Mouse (Mus musculus) leukemia stem cell, adult 10-12 weeks (primary cell): ENCODE measurements around the gene C87436. TPM values are rescaled to one million over a fixed set of nuclear protein-coding genes. Genes with fewer than 3 reads are reported as not detected.

ENCODE experiments used
- polyA plus RNA-seq: library from polyadenylated mRNA; stranded (reverse); fragments of >175 nt; gene quantifications from 2 replicates; pipeline ENCODE4 v1.2.3, GENCODE M21; 2012; ENCODE audit warnings: low replicate concordance

Gene C87436
- 4.3 and 8.0 TPM in 2 replicates for polyA plus RNA-seq

DNA sequence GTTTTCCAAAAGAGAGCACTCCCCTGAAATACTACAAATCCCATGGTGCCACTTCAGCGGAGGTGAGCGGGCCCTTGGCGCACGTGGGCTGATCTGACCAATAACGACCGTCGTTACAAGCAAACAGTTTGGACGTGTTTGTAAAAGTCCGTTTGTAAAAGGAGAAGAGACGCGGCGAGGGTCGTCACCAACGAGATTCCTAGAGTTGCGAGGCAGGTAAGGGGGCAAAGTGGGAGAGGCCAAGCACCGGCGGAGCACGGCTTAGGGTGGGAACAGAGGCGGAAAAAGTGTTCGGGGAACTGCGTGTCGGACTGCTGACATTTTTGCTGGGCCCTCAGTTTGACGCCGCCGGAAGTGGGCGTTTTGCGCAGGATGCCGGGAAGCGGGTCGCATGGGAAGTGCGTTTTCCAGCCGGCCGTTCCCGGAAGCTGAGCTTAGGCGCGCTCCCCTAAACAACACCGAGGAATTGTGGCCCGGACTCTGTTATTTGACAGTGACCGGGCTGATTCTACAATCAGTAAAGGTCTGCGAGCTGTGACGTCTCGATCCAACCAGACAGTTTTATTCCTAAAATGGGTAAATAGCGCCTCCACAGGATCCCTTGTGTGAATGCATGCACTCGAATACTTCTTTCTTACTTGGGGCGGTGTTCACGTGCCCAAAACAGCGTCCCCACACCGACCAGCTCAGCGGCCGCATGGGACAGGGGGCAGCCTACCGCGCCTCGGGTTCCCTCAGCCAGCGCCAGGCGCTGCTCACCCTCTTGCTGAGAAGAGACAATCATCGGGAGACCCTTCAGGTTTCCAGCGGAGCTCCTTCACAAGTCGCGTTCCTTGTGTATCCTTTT is at the start of gene C87436:
TSS of gene C87436 (plus strand) at position 103 of the 847 bp plus-strand sequence.

DNA sequence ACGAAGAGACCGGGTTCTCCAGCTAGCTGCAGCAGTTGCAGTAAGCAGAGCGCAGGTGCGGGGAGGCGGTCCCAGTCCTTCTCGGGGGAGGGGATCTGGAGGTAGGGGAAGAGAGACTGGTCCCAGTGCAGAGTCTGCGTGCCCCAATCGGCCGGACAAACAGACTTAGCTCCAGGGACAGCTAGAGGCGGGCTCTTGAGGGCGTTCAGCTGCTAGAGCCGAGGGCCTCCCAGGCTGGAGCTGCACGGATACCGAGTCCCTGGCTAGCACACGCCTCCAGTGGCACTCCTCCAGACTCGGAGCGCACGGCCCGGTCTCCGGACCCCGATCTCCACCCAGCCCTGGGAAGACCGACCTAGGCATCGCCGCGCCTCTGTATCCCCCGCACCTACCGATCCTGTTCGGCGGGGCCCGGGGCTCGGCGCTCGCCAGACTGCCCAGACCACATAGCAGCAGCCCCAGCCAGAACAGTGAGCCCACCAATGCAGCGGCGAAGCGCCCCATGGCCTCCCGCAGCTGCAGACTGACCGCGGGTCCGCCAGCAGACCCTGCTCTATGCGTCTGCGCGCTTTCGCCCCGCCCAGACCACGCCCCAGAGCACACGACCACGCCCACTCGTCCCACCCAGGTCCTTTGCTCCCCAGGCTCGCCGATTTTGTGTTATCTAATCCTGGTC is 41.5 kb upstream of the C87436 start, which contains the start of gene Pcyox1:
TSS of gene Pcyox1 (minus strand) at position 574 of the 676 bp plus-strand sequence.

GRCm38 (mm10) chr6:86404100-86404861 is 33.9 kb upstream of the C87436 start, which contains the start of gene Tia1:
TSS of gene Tia1 (plus strand) at chr6:86404219.

DNA sequence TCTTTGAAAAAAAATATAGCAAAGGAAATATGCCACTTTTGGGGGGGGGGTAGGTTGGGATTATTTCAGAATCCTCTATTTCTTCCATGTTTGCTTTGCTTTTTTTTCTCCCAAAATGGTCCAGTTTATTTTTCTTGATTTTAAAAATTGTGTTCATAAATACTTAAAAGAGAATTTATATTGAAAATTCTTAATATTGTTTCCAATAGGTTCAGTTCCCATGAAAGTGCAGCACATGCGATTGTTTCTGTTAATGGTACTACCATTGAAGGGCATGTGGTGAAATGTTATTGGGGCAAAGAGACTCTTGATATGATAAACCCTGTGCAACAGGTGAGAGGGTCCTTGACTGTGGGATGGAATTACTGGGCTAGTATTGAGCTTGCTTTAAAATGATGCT is 11.8 kb upstream of the C87436 start, which contains the start of gene Gm44790:
TSS of gene Gm44790 (plus strand) at position 301 of the 400 bp plus-strand sequence.

Other genes starting within 250 kb of the C87436 start
- 5.0 and 10.1 TPM in 2 replicates for gene Tgfa, start 243.2 kb upstream of the C87436 start, polyA plus RNA-seq
- gene Fam136a, start 72.7 kb upstream of the C87436 start, polyA plus RNA-seq = 5.5 and 16.4 TPM in 2 replicates
- gene Snrpg, start 67.1 kb upstream of the C87436 start, polyA plus RNA-seq = 9.3 and 15.4 TPM in 2 replicates
- gene Pcyox1, start 41.2 kb upstream of the C87436 start, polyA plus RNA-seq = 9.2 and 11.0 TPM in 2 replicates
- gene Tia1, start 34.2 kb upstream of the C87436 start, polyA plus RNA-seq = 14.9 and 21.6 TPM in 2 replicates
- not detected in 2 replicates for gene Gm44790, start 11.7 kb upstream of the C87436 start, polyA plus RNA-seq
- gene Pcbp1, start 87.9 kb downstream of the C87436 start, polyA plus RNA-seq = 933 and 1,241 TPM in 2 replicates
- gene Asprv1, start 189.8 kb downstream of the C87436 start, polyA plus RNA-seq = 0.63 TPM in 1 of 2 replicates, not detected in the other
- gene Mxd1, start 230.8 kb downstream of the C87436 start, polyA plus RNA-seq = 16.8 and 22.0 TPM in 2 replicates
- 53.4 and 119 TPM in 2 replicates for gene Snrnp27, start 246.1 kb downstream of the C87436 start, polyA plus RNA-seq